Mouse (Mus musculus) bone marrow, adult 2 months (tissue): ENCODE results near the gene Rpl10-ps3.

Experiments
- CTCF ChIP-seq: fragments of 200-500 bp; IDR thresholded peaks from 2 replicates; pipeline ENCODE4 v1.5.1; 2011; ENCODE audit warnings: low read length, control low read depth; ENCODE audit not compliant: control insufficient read depth, insufficient read depth
- POLR2A ChIP-seq: fragments of 200-500 bp; IDR thresholded peaks from 2 replicates; pipeline ENCODE4 v1.6.1; 2011; ENCODE audit warnings: low read depth, mild to moderate bottlenecking, control low read depth, low read length, borderline replicate concordance; ENCODE audit not compliant: control insufficient read depth

- TF ChIP-seq POLR2A (no peak), CTCF (no peak)
These were observed 12.6 kb upstream of the Rpl10-ps3 start for GRCm38 (mm10) chr9:50357331-50357730.
